Mouse (Mus musculus) limb, embryonic 12.5 days (tissue): Measurements from ENCODE around the gene Gm28557. TPM values are rescaled to one million over a fixed set of nuclear protein-coding genes. Genes with fewer than 3 reads are reported as not detected.

Experiments used
- polyA plus RNA-seq: library from polyadenylated mRNA; unstranded; fragments of >200 nt; fragmentation: Nextera tagmentation; extraction: Ambion mirVana; gene quantifications from 2 replicates; pipeline ENCODE4 v1.2.1, GENCODE M21; 2016

Gm28557 gene
- polyA plus RNA-seq, 1 experiment from 2014 or later: 2.3 TPM

Other genes with a start within 250 kb of the Gm28557 start
- 0.90 and 1.0 TPM in 2 replicates for gene Gm10767, start 203.7 kb downstream of the Gm28557 start, polyA plus RNA-seq
- gene Zfp712, start 47.4 kb downstream of the Gm28557 start, polyA plus RNA-seq: 4.3 and 4.9 TPM in 2 replicates
- gene Zfp708, start 10.6 kb downstream of the Gm28557 start, polyA plus RNA-seq: 8.4 and 8.7 TPM in 2 replicates
- gene Rslcan18, start 7.7 kb upstream of the Gm28557 start, polyA plus RNA-seq: 0.17 and 0.29 TPM in 2 replicates
- 1.9 and 2.5 TPM in 2 replicates for gene Zfp759, start 13.1 kb upstream of the Gm28557 start, polyA plus RNA-seq
- 7.6 and 8.1 TPM in 2 replicates for gene Rsl1, start 64.6 kb upstream of the Gm28557 start, polyA plus RNA-seq
- gene Zfp455, start 85.9 kb upstream of the Gm28557 start, polyA plus RNA-seq: 2.1 and 2.7 TPM in 2 replicates
- gene Zfp458, start 169.9 kb upstream of the Gm28557 start, polyA plus RNA-seq: 1.5 and 2.0 TPM in 2 replicates
- gene Zfp457, start 197.9 kb upstream of the Gm28557 start, polyA plus RNA-seq: 0.47 and 0.58 TPM in 2 replicates
- 1.9 and 3.0 TPM in 2 replicates for gene Zfp595, start 224.0 kb upstream of the Gm28557 start, polyA plus RNA-seq